Mouse (Mus musculus) olfactory bulb, adult 2 months (tissue): ENCODE measurements around the gene Prim1.

Experiments used
- CTCF ChIP-seq: fragments of 200-500 bp; IDR thresholded peaks from 2 replicates; pipeline ENCODE4 v1.5.1; 2012; ENCODE audit warnings: low read depth, mild to moderate bottlenecking, low read length, moderate library complexity; ENCODE audit not compliant: insufficient read depth
- POLR2A ChIP-seq: fragments of 200-500 bp; IDR thresholded peaks from 2 replicates; pipeline ENCODE4 v1.6.1; 2012; ENCODE audit warnings: mild to moderate bottlenecking, low read depth, low read length, moderate library complexity; ENCODE audit not compliant: insufficient read depth

GRCm38 (mm10) chr10:128053001-128053400 is 38.0 kb downstream of the Prim1 start:
- TF ChIP-seq POLR2A, result no peak
- TF ChIP-seq CTCF, result no peak
